Mouse (Mus musculus): ENCODE data around the gene Actbl2. TPM values are rescaled to one million over a fixed set of nuclear protein-coding genes. Genes with fewer than 3 reads are reported as not detected.

Actbl2 gene
- total and polyA plus RNA-seq, 3 experiments, result not detected

DNA sequence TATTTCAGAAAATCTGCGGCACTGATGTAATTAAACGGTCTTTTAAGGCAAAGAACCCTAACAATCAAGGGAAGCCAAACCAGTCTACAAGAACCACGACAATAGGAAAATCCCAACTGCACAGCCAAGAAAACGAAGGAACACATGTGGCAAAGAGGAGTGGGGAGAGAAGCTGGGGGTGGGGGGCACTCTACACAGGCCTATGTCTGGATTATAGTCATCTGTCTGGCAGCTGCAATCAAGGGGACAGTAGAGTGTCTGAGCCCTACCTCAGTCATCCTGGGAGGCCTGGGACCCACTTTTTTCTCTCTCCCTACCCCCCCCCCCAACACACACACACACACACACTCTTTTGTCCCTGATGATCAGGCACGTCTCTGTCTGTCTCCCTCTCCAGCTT is 12.0 kb downstream of the Actbl2 start:
- H3K36me3 ChIP-seq (replicated peaks in 1 of 2; ENCODE audit: control insufficient read depth in 1 of 2, insufficient read depth in 1 of 2, low read length in 1 of 2), result no peaks in the 10 kb centered on the region
- no peak overlapping the region for H3K9ac ChIP-seq (ENCODE audit: insufficient read depth, low read depth)
- peaks cover 0 to 7% of the 10 kb centered on the region in 2 experiments; a peak in 1 of 4 replicates for H3K4me1 ChIP-seq (ENCODE audit: control insufficient read depth in 1 of 2, insufficient read depth in 2 of 2)
- DNase-seq (ENCODE audit: extremely low read depth), result no peak
- H3K27me3 ChIP-seq (replicated peaks), result no peaks in the 10 kb centered on the region
- no peaks in the 10 kb centered on the region for H3K79me2 ChIP-seq (replicated peaks; ENCODE audit: control insufficient read depth, extremely low read depth, insufficient read depth, poor library complexity, severe bottlenecking)
- TF ChIP-seq NELFE (IDR thresholded peaks at IDR 0.05; ENCODE audit: low read depth, low read length) (no peak), MAFK (IDR thresholded peaks at IDR 0.05; ENCODE audit: insufficient replicate concordance, low read length) (no peak), SMC3 (IDR thresholded peaks at IDR 0.05; ENCODE audit: low read depth, low read length) (no peak), CHD2 (IDR thresholded peaks at IDR 0.05; ENCODE audit: low read length) (no peak), POLR2AphosphoS2 (IDR thresholded peaks at IDR 0.05; ENCODE audit: low read depth, low read length) (no peak)
- no peaks in the 10 kb centered on the region for H3K9me3 ChIP-seq (replicated peaks; ENCODE audit: low read length)
- dilution Hi-C loops (cut with MboI; ENCODE audit: extremely low pct_ligation_motif_present, extremely low pct_unique_long_range_greater_than_20kb, low sequenced_read_pairs), result no loop called here
- no peak overlapping the region for H3K4me2 ChIP-seq (ENCODE audit: insufficient read depth, low read depth, poor library complexity, severe bottlenecking)
- no peak overlapping the region for H3K27ac ChIP-seq (ENCODE audit: insufficient read depth, low read depth)
- in situ Hi-C loops (cut with MboI; ENCODE audit: low pct_ligation_motif_present, low pct_unique_long_range_greater_than_20kb, low sequenced_read_pairs), result no loop called here
- no peak overlapping the region for H3K4me3 ChIP-seq (replicated peaks in 1 of 3; ENCODE audit: low read depth in 2 of 3, low read length in 2 of 3, poor library complexity in 1 of 3)

DNA sequence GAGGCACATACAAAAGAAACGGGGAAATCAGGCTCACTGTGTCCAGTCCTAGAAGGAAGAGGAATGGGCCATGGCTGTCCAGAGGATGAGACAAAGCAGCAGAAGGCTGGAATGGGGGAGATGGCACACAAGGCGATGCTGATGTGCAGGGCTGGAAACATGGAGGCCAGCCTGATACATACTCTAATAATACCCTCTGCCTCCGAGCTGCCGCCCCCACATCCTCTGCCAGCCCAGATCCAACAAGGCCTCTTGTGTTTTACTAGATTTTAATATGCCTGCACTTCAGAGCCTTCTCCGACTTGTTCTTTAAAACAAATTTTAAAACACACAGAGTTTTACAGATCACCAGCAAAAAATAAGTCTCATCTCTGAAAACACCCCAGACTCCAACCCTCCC is 14.2 kb downstream of the Actbl2 start:
- H3K36me3 ChIP-seq (replicated peaks in 1 of 2; ENCODE audit: control insufficient read depth in 1 of 2, insufficient read depth in 1 of 2, low read length in 1 of 2), result no peaks in the 10 kb centered on the region
- H3K4me2 ChIP-seq (ENCODE audit: insufficient read depth, low read depth, poor library complexity, severe bottlenecking), result no peak overlapping the region
- no peak for DNase-seq (ENCODE audit: extremely low read depth)
- dilution Hi-C loops (cut with MboI; ENCODE audit: extremely low pct_ligation_motif_present, extremely low pct_unique_long_range_greater_than_20kb, low sequenced_read_pairs), result no loop called here
- no peaks in the 10 kb centered on the region for H3K9me3 ChIP-seq (replicated peaks; ENCODE audit: low read length)
- in situ Hi-C loops (cut with MboI; ENCODE audit: low pct_ligation_motif_present, low pct_unique_long_range_greater_than_20kb, low sequenced_read_pairs), result no loop called here
- H3K27ac ChIP-seq (ENCODE audit: insufficient read depth, low read depth), result no peak overlapping the region
- H3K27me3 ChIP-seq (replicated peaks), result no peaks in the 10 kb centered on the region
- peaks cover 0 to 7% of the 10 kb centered on the region in 2 experiments; a peak in 1 of 4 replicates for H3K4me1 ChIP-seq (ENCODE audit: control insufficient read depth in 1 of 2, insufficient read depth in 2 of 2)
- H3K9ac ChIP-seq (ENCODE audit: insufficient read depth, low read depth), result no peak overlapping the region
- H3K4me3 ChIP-seq (replicated peaks in 1 of 3; ENCODE audit: low read depth in 2 of 3, low read length in 2 of 3, poor library complexity in 1 of 3), result no peak overlapping the region
- no peaks in the 10 kb centered on the region for H3K79me2 ChIP-seq (replicated peaks; ENCODE audit: control insufficient read depth, extremely low read depth, insufficient read depth, poor library complexity, severe bottlenecking)
- TF ChIP-seq USF1 (IDR thresholded peaks at IDR 0.05; ENCODE audit: low read depth, low read length), result no peak
- no peak for TF ChIP-seq EP300 (IDR thresholded peaks at IDR 0.05; ENCODE audit: low read length)
- TF ChIP-seq KAT2A (IDR thresholded peaks at IDR 0.05; ENCODE audit: insufficient replicate concordance, low read length), result no peak
- TF ChIP-seq JUND (conservative IDR thresholded peaks at IDR 0.05; ENCODE audit: low read depth, low read length), result no peak

DNA sequence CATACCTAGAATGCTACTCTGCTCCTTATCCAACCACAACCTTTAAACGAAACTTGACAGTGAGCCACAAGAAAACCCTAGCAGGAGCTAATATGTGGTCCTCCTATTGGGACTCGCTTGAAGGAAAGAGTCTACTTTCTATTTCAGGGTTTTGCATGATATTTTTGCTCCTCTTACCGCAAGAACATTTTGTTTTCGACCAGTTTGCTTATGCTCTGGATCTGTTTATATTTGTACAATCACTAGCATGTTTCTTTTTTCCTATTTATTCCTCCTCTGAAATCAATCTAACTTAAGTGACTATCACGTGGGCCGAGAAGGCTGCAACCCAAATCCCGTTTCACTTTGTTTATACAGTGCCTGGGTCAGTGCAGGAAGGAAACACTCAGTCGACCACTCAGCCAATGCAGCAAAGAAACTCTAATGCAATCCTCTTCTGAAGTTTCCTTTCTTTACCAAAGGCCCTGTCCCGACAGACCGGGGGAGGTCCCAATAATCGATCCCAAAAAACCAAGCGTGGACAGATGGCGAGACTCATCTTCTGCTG is 15.0 kb downstream of the Actbl2 start:
- Histone ChIP-seq H3K4me3 (replicated peaks in 1 of 3; ENCODE audit: low read depth in 2 of 3, low read length in 2 of 3, poor library complexity in 1 of 3) (no peak overlapping the region), H3K4me2 (ENCODE audit: insufficient read depth, low read depth, poor library complexity, severe bottlenecking) (peak overlapping the region; percentile 67), H3K27ac (ENCODE audit: insufficient read depth, low read depth) (no peak overlapping the region), H3K36me3 (replicated peaks in 1 of 2; ENCODE audit: control insufficient read depth in 1 of 2, insufficient read depth in 1 of 2, low read length in 1 of 2) (no peaks in the 10 kb centered on the region), H3K79me2 (replicated peaks; ENCODE audit: control insufficient read depth, extremely low read depth, insufficient read depth, poor library complexity, severe bottlenecking) (no peaks in the 10 kb centered on the region), H3K9ac (ENCODE audit: insufficient read depth, low read depth) (no peak overlapping the region), H3K4me1 (ENCODE audit: control insufficient read depth in 1 of 2, insufficient read depth in 2 of 2) (peaks cover 0 to 7% of the 10 kb centered on the region in 2 experiments; a peak in 1 of 4 replicates), H3K9me3 (replicated peaks; ENCODE audit: low read length) (no peaks in the 10 kb centered on the region), H3K27me3 (replicated peaks) (no peaks in the 10 kb centered on the region)
- in situ Hi-C loops (cut with MboI; ENCODE audit: low pct_ligation_motif_present, low pct_unique_long_range_greater_than_20kb, low sequenced_read_pairs) (no loop called here), dilution Hi-C loops (cut with MboI; ENCODE audit: extremely low pct_ligation_motif_present, extremely low pct_unique_long_range_greater_than_20kb, low sequenced_read_pairs) (no loop called here)
- TF ChIP-seq IRF4 (IDR thresholded peaks at IDR 0.05; ENCODE audit: low read depth, low read length) (no peak), POLR2AphosphoS2 (IDR thresholded peaks at IDR 0.05; ENCODE audit: low read depth, low read length) (no peak), TCF12 (IDR thresholded peaks at IDR 0.05; ENCODE audit: low read depth, low read length) (no peak), SIN3A (IDR thresholded peaks at IDR 0.05; ENCODE audit: low read length) (no peak), SMC3 (IDR thresholded peaks at IDR 0.05; ENCODE audit: low read depth, low read length) (no peak), MAZ (IDR thresholded peaks at IDR 0.05; ENCODE audit: low read depth, low read length) (no peak), MXI1 (IDR thresholded peaks at IDR 0.05; ENCODE audit: low read depth, low read length) (no peak)
- no peak for DNase-seq (ENCODE audit: extremely low read depth)

Measured in CH12.LX (cell line).